Mouse (Mus musculus): ENCODE measurements around the gene Foxn3.

DNA sequence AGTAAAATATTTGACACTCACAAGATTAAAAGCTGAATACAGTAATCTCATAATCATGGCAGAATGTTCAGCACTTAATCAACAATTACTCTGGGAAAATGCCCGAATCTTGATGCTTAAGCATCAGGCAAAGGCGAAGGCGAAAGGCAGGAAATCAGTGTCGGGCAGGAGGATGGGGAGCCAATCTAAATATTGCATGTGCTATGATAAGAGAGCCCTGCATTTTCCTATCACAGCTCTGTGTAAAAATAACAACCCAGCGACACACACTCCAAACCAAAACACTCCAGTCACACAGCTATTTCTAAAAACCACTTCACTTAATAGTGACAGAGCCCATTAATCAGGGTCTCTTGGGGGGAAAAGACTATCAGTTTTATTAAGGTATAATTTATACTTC lies 305.8 kb downstream of the Foxn3 start:
- no peak for TF ChIP-seq POLR2A (IDR thresholded peaks at IDR 0.05; ENCODE audit: low read depth, low read length)
- no peak for TF ChIP-seq CTCF (IDR thresholded peaks at IDR 0.05; ENCODE audit: extremely low read depth, insufficient read depth, insufficient read length, insufficient replicate concordance)

Data from spleen, adult 2 months (tissue).